Mouse (Mus musculus) heart, adult 2 months (tissue): ENCODE measurements around the gene Olfr1189. TPM values are rescaled to one million over a fixed set of nuclear protein-coding genes. Genes with fewer than 3 reads are reported as not detected.
"Not testable (repeated sequence)": the region's sequence is repeated elsewhere in the genome, so short reads cannot be mapped to it uniquely, and the experiment has no call there.

Experiments
- DNase-seq, 2 experiments: peaks; one replicate each; pipeline ENCODE4 v3.0.0; 2021
- H3K27ac ChIP-seq: fragments of 200-600 bp; 2 replicates; pipeline ENCODE4 v1.8.1; 2022
- H3K27me3 ChIP-seq: fragments of 200-500 bp; 2 replicates; pipeline ENCODE4 v1.6.1; 2012; ENCODE audit warnings: mild to moderate bottlenecking, low read length, inconsistent platforms, mixed read lengths; ENCODE audit not compliant: control insufficient read depth, insufficient read depth
- H3K36me3 ChIP-seq: fragments of 200-500 bp; 2 replicates; pipeline ENCODE4 v1.6.1; 2012; ENCODE audit warnings: low read length, inconsistent platforms; ENCODE audit not compliant: control insufficient read depth, insufficient read depth
- H3K4me1 ChIP-seq: fragments of 200-500 bp; 2 replicates; pipeline ENCODE4 v1.6.1; 2011; ENCODE audit warnings: low read length; ENCODE audit not compliant: control insufficient read depth, insufficient read depth
- H3K4me3 ChIP-seq: fragments of 200-600 bp; 2 replicates; pipeline ENCODE4 v1.8.1; 2022
- H3K79me2 ChIP-seq: fragments of 200-500 bp; replicated peaks from 2 replicates; pipeline ENCODE4 v1.6.1; 2012; ENCODE audit warnings: mild to moderate bottlenecking, inconsistent platforms, low read length, moderate library complexity, mixed read lengths; ENCODE audit not compliant: control insufficient read depth, insufficient read depth
- H3K9ac ChIP-seq: fragments of 200-500 bp; 2 replicates; pipeline ENCODE4 v1.6.1; 2012; ENCODE audit warnings: low read depth, mild to moderate bottlenecking, control low read depth, inconsistent platforms, low read length, mixed read lengths
- CTCF ChIP-seq: fragments of 200-600 bp; IDR thresholded peaks from 2 replicates; pipeline ENCODE4 v1.8.1; 2022; ENCODE audit warnings: antibody characterized with exemption, mild to moderate bottlenecking, moderate library complexity
- EP300 ChIP-seq: fragments of 200-500 bp; IDR thresholded peaks from 2 replicates; pipeline ENCODE4 v1.6.1; 2011; ENCODE audit warnings: low read depth, low read length, control low read depth; ENCODE audit not compliant: insufficient read depth
- POLR2A ChIP-seq: fragments of 200-500 bp; IDR thresholded peaks from 2 replicates; pipeline ENCODE4 v1.6.1; 2011; ENCODE audit warnings: mild to moderate bottlenecking, low read depth, low read length, control low read depth; ENCODE audit not compliant: insufficient read depth
- WGBS: fragments of 180-500 bp; shearing (Covaris S2); methylation state at CpG from one replicate; pipeline ENCODE4 v1.1.7; 2018; 5-methylcytosine and 5-hydroxymethylcytosine counted together
- intact Hi-C: fragments of 180-260 bp; cut with DNase I; formaldehyde crosslinking; loops from one replicate; pipeline ENCODE4 v1.15.1; 2025
- long read RNA-seq: library from polyadenylated mRNA; stranded (forward); transcript quantifications from one replicate; pipeline ENCODE4 v2.0.0, GENCODE M21; 2021
- polyA plus RNA-seq: library from polyadenylated mRNA; depleted of rRNA; stranded (reverse); fragments of >200 nt; gene quantifications from 2 replicates; pipeline ENCODE4 v1.2.3, GENCODE M21; 2012; rRNA removed
- total RNA-seq, 2 experiments: library from RNA; stranded (reverse); gene quantifications; 2 replicates each; pipeline ENCODE4 v1.2.3; 2021

The Olfr1189 gene
- total RNA-seq: not detected
- polyA plus RNA-seq: not detected in 2 replicates
- long read RNA-seq: 0 reads

DNA sequence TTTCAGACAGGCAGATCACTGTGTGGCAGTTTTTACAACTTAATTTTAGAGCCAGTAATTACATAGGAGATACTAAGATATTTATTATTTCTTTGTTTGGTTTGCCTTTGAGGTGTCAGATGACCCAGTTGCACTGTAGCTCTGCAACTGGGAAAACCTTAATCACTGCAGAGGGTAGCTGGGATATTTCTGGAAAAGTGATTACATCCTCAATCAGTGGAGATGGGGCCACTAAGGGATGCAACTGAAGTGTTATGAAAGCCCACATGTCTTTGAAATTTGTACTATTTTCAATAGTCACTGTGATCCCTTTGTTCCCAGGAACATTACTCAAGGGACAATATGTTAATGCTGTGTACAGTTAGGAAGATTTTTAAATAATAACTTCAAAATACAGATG, at the start of gene Olfr1189:
Olfr1189 (plus strand) TSS at position 301 of the 400 bp plus-strand sequence.
- H3K4me1 ChIP-seq: no peaks in the 10 kb centered on the region
- no peak for DNase-seq
- TF ChIP-seq CTCF (no peak), POLR2A (no peak), EP300 (no peak)
- H3K4me3 ChIP-seq: no peak within 1 kb of the TSS
- H3K27me3 ChIP-seq: no peaks in the 10 kb centered on the region
- no peaks in the 10 kb centered on the region for H3K79me2 ChIP-seq
- H3K27ac ChIP-seq: no peak within 1 kb of the TSS
- H3K36me3 ChIP-seq: no peaks in the 10 kb centered on the region
- intact Hi-C loops: no loop called here
- H3K9ac ChIP-seq: no peak within 1 kb of the TSS

DNA sequence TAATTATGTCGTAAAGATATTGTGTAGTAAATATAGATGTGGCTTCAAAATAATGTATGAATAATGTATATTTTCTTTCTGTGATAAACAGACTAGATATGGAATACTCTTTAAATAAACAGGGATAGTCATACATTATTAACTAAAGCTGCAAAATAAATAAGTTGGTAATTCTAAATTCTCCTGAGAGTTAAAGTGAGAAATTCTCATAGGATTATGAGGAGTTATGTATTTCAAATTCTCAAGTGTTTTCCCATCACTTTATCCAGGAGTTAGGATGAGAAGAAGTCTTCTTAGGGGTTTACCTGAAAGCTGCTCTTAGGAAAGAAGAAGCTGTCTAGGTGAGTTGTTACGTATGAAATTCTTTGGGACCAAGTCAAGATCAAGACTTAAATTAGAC, 29.6 kb upstream of the Olfr1189 start, which contains the start of gene Olfr1188:
Olfr1188 (plus strand) TSS at position 301 of the 400 bp plus-strand sequence.
- H3K79me2 ChIP-seq: no peaks in the 10 kb centered on the region
- H3K27ac ChIP-seq: no peak within 1 kb of the TSS
- no peak for DNase-seq
- no peaks in the 10 kb centered on the region for H3K4me1 ChIP-seq
- TF ChIP-seq CTCF (no peak), POLR2A (no peak), EP300 (no peak)
- H3K4me3 ChIP-seq: no peak within 1 kb of the TSS
- H3K36me3 ChIP-seq: no peaks in the 10 kb centered on the region
- H3K27me3 ChIP-seq: no peaks in the 10 kb centered on the region
- intact Hi-C loops: no loop called here
- WGBS: 69% methylated on average over 2 of the region's 2 CpGs
- no peak within 1 kb of the TSS for H3K9ac ChIP-seq

DNA sequence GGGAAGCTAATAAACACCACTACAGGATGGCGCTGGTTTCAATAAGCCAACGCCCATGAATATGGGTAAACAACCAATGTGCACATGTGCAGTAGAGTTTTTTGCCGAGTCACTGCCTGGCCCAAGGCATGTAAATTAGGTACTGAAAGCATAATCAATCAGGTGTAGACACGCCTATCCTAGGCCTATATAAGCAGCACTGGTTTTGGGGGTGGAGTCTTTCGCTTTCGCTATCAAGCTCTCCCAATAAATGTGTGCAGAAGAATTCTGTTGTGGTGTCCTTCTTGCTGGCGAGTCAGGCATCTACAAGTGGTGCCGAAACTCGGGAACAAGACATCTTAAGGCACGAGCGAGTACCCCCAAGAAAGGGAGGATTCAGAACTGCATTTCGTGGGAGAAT, 13.6 kb upstream of the Olfr1189 start:
- H3K27ac ChIP-seq, H3K9ac ChIP-seq, intact Hi-C loops, H3K27me3 ChIP-seq, DNase-seq, H3K4me3 ChIP-seq, H3K4me1 ChIP-seq, H3K79me2 ChIP-seq, H3K36me3 ChIP-seq: not testable (repeated sequence)
- 78% methylated on average over 12 of the region's 12 CpGs for WGBS

DNA sequence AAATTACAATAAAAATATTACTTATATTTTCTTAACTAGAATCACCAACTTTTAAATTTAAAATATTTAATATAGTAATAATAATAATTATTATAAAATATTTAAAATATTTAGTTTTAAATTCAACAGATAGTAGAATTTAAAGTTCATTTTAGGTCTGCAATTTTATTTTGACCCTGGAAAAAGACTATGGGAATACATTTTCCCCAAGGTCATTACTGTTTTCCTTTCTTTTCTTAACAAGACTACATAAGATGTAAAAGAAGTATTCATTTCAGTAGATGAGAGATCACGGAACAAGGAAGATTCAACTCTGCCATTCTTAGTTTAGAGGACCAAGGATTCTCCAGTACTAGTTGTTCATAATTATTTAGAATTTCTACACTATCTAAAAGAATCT, 54.0 kb downstream of the Olfr1189 start, which contains the start of gene Olfr1191-ps1:
Olfr1191-ps1 (plus strand) TSS at position 301 of the 400 bp plus-strand sequence.
- H3K4me1 ChIP-seq, intact Hi-C loops, H3K27me3 ChIP-seq, H3K36me3 ChIP-seq, H3K9ac ChIP-seq, DNase-seq, H3K79me2 ChIP-seq, H3K4me3 ChIP-seq, H3K27ac ChIP-seq: not testable (repeated sequence)
- WGBS: 82% methylated on average over 1 of the region's 1 CpGs

Other genes starting within 250 kb of the Olfr1189 start
- not detected for gene Olfr1176, start 249.7 kb upstream of the Olfr1189 start, total RNA-seq
- not detected in 2 replicates for gene Olfr1176, start 249.7 kb upstream of the Olfr1189 start, polyA plus RNA-seq
- gene Olfr1177-ps, start 240.0 kb upstream of the Olfr1189 start, total RNA-seq: not detected
- gene Olfr1177-ps, start 240.0 kb upstream of the Olfr1189 start, polyA plus RNA-seq: not detected in 2 replicates
- gene Olfr1178, start 199.4 kb upstream of the Olfr1189 start, total RNA-seq: not detected
- gene Olfr1178, start 199.4 kb upstream of the Olfr1189 start, polyA plus RNA-seq: not detected in 2 replicates
- not detected for gene Olfr1179, start 180.0 kb upstream of the Olfr1189 start, total RNA-seq
- not detected in 2 replicates for gene Olfr1179, start 180.0 kb upstream of the Olfr1189 start, polyA plus RNA-seq
- gene Olfr1180, start 167.3 kb upstream of the Olfr1189 start, total RNA-seq: not detected
- gene Olfr1180, start 167.3 kb upstream of the Olfr1189 start, polyA plus RNA-seq: not detected in 2 replicates
- gene Olfr1181, start 160.3 kb upstream of the Olfr1189 start, total RNA-seq: not detected
- gene Olfr1181, start 160.3 kb upstream of the Olfr1189 start, polyA plus RNA-seq: not detected in 2 replicates
- not detected for gene Gm13757, start 137.3 kb upstream of the Olfr1189 start, total RNA-seq
- not detected in 2 replicates for gene Gm13757, start 137.3 kb upstream of the Olfr1189 start, polyA plus RNA-seq
- not detected for gene Olfr1183, start 131.6 kb upstream of the Olfr1189 start, total RNA-seq
- not detected in 2 replicates for gene Olfr1183, start 131.6 kb upstream of the Olfr1189 start, polyA plus RNA-seq
- not detected for gene Olfr1184, start 102.9 kb upstream of the Olfr1189 start, total RNA-seq
- gene Olfr1184, start 102.9 kb upstream of the Olfr1189 start, polyA plus RNA-seq: not detected in 2 replicates
- not detected for gene Olfr1185-ps1, start 93.1 kb upstream of the Olfr1189 start, total RNA-seq
- not detected in 2 replicates for gene Olfr1185-ps1, start 93.1 kb upstream of the Olfr1189 start, polyA plus RNA-seq
- gene Olfr1186, start 67.9 kb upstream of the Olfr1189 start, total RNA-seq: not detected
- gene Olfr1186, start 67.9 kb upstream of the Olfr1189 start, polyA plus RNA-seq: not detected in 2 replicates
- not detected for gene Olfr1188, start 29.5 kb upstream of the Olfr1189 start, total RNA-seq
- not detected in 2 replicates for gene Olfr1188, start 29.5 kb upstream of the Olfr1189 start, polyA plus RNA-seq
- not detected for gene Olfr1191-ps1, start 54.1 kb downstream of the Olfr1189 start, total RNA-seq
- not detected in 2 replicates for gene Olfr1191-ps1, start 54.1 kb downstream of the Olfr1189 start, polyA plus RNA-seq
- gene Olfr1192-ps1, start 62.1 kb downstream of the Olfr1189 start, total RNA-seq: not detected
- gene Olfr1192-ps1, start 62.1 kb downstream of the Olfr1189 start, polyA plus RNA-seq: not detected in 2 replicates
- gene Olfr1193, start 89.2 kb downstream of the Olfr1189 start, total RNA-seq: not detected
- not detected in 2 replicates for gene Olfr1193, start 89.2 kb downstream of the Olfr1189 start, polyA plus RNA-seq
- gene Olfr1195, start 102.7 kb downstream of the Olfr1189 start, total RNA-seq: not detected
- gene Olfr1195, start 102.7 kb downstream of the Olfr1189 start, polyA plus RNA-seq: not detected in 2 replicates
- gene Olfr1196, start 118.1 kb downstream of the Olfr1189 start, total RNA-seq: not detected
- gene Olfr1196, start 118.1 kb downstream of the Olfr1189 start, polyA plus RNA-seq: not detected in 2 replicates
- not detected for gene Olfr1197, start 145.9 kb downstream of the Olfr1189 start, total RNA-seq
- not detected in 2 replicates for gene Olfr1197, start 145.9 kb downstream of the Olfr1189 start, polyA plus RNA-seq
- not detected for gene Olfr1198, start 164.9 kb downstream of the Olfr1189 start, total RNA-seq
- not detected in 2 replicates for gene Olfr1198, start 164.9 kb downstream of the Olfr1189 start, polyA plus RNA-seq
- not detected for gene Olfr1199, start 174.0 kb downstream of the Olfr1189 start, total RNA-seq
- not detected in 2 replicates for gene Olfr1199, start 174.0 kb downstream of the Olfr1189 start, polyA plus RNA-seq
- gene Olfr1200, start 184.0 kb downstream of the Olfr1189 start, total RNA-seq: not detected
- gene Olfr1200, start 184.0 kb downstream of the Olfr1189 start, polyA plus RNA-seq: not detected in 2 replicates
- gene Olfr1201, start 206.6 kb downstream of the Olfr1189 start, total RNA-seq: not detected
- not detected in 2 replicates for gene Olfr1201, start 206.6 kb downstream of the Olfr1189 start, polyA plus RNA-seq
- under 1 TPM in 1 of 2 experiments, not detected in 1; 0.07 TPM for gene Olfr1202, start 228.0 kb downstream of the Olfr1189 start, total RNA-seq
- not detected in 2 replicates for gene Olfr1202, start 228.0 kb downstream of the Olfr1189 start, polyA plus RNA-seq
- gene Olfr1205, start 243.3 kb downstream of the Olfr1189 start, total RNA-seq: not detected
- not detected in 2 replicates for gene Olfr1205, start 243.3 kb downstream of the Olfr1189 start, polyA plus RNA-seq